Mouse (Mus musculus): ENCODE measurements around the gene Pxn.

DNA sequence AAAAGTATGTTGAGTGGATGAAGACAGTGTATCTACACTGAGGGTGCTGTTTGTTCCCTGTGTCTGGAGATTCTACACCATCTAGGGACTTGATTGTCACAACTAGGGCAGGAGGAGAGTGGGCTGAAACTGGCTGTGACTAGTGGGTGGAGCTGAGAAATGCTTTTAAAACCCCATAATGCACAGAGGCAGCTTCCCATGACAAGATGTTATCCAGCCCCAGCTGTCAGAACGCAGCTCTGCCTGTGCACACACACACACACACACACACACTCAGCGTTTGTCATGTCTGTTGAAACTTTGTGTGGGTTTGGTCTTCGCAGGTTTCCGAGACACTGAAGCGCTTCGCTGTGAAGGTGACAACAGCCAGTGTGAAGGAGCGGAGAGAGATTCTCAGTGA is 64.6 kb downstream of the Pxn start:
- TF ChIP-seq CTCF (IDR thresholded peaks at IDR 0.05; ENCODE audit: low read depth), result no peak
- no peak for TF ChIP-seq EP300 (IDR thresholded peaks at IDR 0.05; ENCODE audit: low read depth)
